Mouse (Mus musculus): ENCODE measurements at regions not wholly inside any gene's neighbourhood (a gene's known extent, or its start where the extent isn't known, plus 50 kb on each side); places are given as distances from the start of the nearest gene placed in this dataset.

GRCm38 (mm10) chr9:23003195-23004061 is 219.4 kb upstream of the Bmper start:
- TF ChIP-seq CTCF (IDR thresholded peaks at IDR 0.05; ENCODE audit: borderline replicate concordance, insufficient read depth, low read depth, low read length), result no peak
- no peak for TF ChIP-seq POLR2A (IDR thresholded peaks at IDR 0.05; ENCODE audit: borderline replicate concordance, insufficient read depth, low read length)
